Mouse (Mus musculus) left cerebral cortex, postnatal 25 days (tissue): Measurements from ENCODE around the gene Ccnb1. TPM values are rescaled to one million over a fixed set of nuclear protein-coding genes. Genes with fewer than 3 reads are reported as not detected.
"Not testable (repeated sequence)": the region's sequence is repeated elsewhere in the genome, so short reads cannot be mapped to it uniquely, and the experiment has no call there.

ENCODE experiments used
- DNase-seq, 2 experiments: peaks; one replicate each; pipeline ENCODE4 v3.0.0; 2022; ENCODE audit warnings: low spot score in 2 of 2, mixed read lengths in 1 of 2
- intact Hi-C: fragments of 180-260 bp; cut with DNase I; formaldehyde crosslinking; loops from one replicate; pipeline ENCODE4 v1.15.1; 2025
- total RNA-seq, 2 experiments: library from RNA; stranded (reverse); gene quantifications; 2 replicates each; pipeline ENCODE4 v1.2.3; 2021

The Ccnb1 gene
- total RNA-seq, result 1 to 10 TPM; 1.7 to 1.8 TPM

GRCm38 (mm10) chr13:100786414-100786867, at the start of gene Ccnb1:
Gene Ccnb1, minus strand, starts transcription at chr13:100786570.
- intact Hi-C loops, result loop anchor here (5.0 kb wide), 1 partner anchor 46 kb away; the partner anchor contains the start of gene Slc30a5
- peak; percentile 87 to 91 for DNase-seq

- intact Hi-C loops, result loop anchor here (5.0 kb wide), 3 partner anchors 47 to 858 kb away; partner anchors contain the start of genes Ccnb1 and Mrps36
- no peak for DNase-seq
Observed at GRCm38 (mm10) chr13:100834777-100835176, 48.4 kb upstream of the Ccnb1 start.

DNA sequence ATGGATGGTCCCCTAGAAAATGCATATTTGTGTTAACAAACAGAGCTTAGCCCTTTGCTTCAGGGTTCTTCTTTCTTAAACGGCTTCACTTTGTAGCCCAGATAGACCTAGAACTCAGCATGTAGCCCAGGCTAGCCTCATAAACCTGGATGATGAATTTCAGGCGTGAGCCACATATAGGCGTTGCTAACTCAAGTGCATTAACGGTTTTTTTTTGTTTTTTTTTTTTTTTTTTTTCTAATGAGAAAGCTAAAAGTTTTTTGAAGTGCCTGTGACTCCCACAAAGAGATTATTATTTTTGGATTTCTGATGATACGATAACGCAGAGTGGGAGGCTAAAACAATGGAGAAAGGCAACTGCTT, 47.3 kb upstream of the Ccnb1 start:
- intact Hi-C loops, result loop anchor here (5.0 kb wide), 3 partner anchors 46 to 859 kb away; partner anchors contain the start of genes Ccnb1 and Mrps36
- no peak for DNase-seq

- DNase-seq, result peak; percentile 98 to 100
- intact Hi-C loops, result loop anchor here (5.0 kb wide), 3 partner anchors 46 to 859 kb away; partner anchors contain the start of genes Ccnb1 and Mrps36
Observed at GRCm38 (mm10) chr13:100832741-100833639, 46.6 kb upstream of the Ccnb1 start, which contains the start of gene Slc30a5. Gene Slc30a5, minus strand, starts transcription at chr13:100833427.

DNA sequence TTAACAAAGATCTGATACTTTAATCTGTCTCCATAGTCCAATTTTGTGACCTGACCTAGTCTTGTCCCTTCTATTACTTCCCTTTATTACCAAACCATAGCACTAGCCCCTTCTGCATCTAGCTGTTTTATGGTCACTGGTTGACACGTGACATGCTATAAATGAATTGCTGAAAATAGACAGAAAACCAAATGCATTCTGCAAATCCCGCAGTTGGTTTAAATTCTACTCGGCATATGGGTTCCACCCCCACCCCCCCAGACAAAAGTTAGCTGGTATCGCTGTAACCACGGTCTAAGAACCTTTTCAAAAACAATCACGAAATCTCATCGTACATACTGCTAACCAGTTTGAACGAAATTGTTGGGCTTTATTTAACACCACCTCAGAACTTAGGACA, 45.8 kb upstream of the Ccnb1 start:
- intact Hi-C loops, result loop anchor here (5.0 kb wide), 3 partner anchors 45 to 860 kb away; partner anchors contain the start of genes Ccnb1 and Mrps36
- no peak for DNase-seq

GRCm38 (mm10) chr13:100831123-100831522, 44.8 kb upstream of the Ccnb1 start:
- DNase-seq, result no peak
- intact Hi-C loops, result loop anchor here (5.0 kb wide), 3 partner anchors 44 to 861 kb away; partner anchors contain the start of genes Ccnb1 and Mrps36

DNA sequence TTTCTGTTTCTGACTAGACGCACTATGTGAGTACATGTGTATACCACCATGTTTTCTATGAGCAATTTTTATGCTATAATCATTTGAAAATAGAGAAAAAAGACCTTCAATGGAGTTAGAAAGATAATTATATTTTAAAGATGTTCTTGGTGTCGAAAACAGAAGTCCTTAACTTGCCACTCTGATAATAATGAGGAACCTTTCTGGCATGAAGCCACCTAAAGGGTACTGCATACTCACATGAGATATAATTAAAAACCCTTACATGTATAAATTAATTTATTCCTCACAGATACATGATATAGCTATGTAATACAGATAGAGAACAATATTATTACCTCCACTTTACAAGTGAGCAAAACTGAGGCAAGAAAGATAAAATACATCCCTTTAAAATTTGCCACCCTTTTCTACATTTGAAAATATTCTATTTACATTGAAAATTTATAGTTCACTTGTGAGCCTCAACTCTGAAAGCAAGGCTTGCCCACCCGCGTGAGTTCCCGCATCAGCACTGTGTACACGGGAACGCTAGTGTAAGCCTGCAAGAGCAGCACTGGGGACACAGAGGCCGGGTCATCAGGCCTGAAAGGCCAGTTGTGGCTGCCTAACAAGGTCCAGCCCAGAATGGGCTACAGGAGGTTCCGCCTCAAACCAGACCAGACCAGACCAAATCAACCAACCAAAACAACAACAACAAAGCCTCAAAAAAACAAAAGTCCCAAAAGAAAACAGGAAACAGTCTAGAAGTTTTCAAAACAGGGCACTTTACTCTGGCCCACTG, 39.4 kb upstream of the Ccnb1 start:
- no peak for DNase-seq
- intact Hi-C loops, result no loop called here

DNA sequence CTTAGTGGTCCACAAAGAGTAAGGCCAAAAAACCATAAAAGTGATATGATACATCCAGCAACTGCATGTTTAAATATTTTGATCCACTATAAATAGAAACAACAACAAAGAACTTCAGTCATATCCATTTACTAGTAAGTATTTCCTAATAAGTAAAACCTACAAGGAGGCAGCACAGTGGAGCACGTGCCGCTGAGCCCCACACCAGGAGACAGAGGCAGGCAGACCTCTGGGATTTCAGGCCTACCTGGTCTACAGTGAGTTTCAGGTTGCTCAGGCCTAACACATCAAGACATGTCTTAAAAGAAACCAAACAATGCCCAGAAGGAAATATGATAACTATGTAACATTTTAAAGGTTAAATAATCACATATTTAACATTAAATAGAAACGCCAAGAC, 38.5 kb upstream of the Ccnb1 start:
- intact Hi-C loops, result no loop called here
- no peak for DNase-seq

GRCm38 (mm10) chr13:100824306-100824705, 37.9 kb upstream of the Ccnb1 start:
- DNase-seq, result no peak
- intact Hi-C loops, result no loop called here

DNA sequence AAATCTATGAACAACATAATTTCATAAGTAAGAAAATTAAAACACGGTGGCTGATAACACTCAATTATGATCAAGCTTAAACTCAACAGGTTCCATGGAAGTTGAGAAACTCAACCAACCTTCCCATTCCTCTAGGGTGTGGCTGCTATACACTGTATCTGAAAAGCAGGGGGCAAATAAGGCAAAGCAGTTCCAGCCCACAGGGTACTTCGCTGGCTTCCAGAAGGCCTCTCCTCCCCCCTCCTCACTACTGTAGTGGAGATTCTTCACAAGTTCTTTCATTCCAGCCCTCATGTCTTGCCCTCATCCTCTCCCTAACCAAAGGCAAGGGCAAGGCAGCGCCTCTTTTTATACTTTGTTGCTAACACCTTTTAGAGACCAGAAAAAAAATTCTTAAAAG, 37.5 kb upstream of the Ccnb1 start:
- DNase-seq, result no peak
- intact Hi-C loops, result no loop called here

DNA sequence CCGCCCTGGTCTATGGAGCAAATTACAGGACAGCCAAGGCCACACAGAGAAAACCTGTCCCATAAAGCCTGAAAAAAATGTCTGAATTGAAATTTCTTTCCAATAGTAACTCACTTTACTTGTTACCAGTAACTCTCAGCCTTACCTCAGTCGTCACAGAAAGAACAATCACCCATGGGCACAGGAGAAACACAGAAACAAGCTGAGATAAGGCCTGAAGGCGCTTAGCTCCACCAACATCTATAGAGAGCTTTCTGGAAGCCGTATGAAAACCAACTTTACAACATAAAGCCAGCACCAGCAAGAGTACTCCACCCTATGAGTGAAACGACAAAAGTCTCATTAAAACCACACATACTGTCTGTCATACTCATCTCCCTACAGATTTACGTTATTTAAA, 28.1 kb upstream of the Ccnb1 start:
- no peak for DNase-seq
- intact Hi-C loops, result loop anchor here (10.0 kb wide), 1 partner anchor 170 kb away; no protein-coding TSS in a partner anchor

GRCm38 (mm10) chr13:100805776-100806175, 19.4 kb upstream of the Ccnb1 start:
- intact Hi-C loops, result no loop called here
- DNase-seq, result no peak

- DNase-seq, result no peak
- intact Hi-C loops, result no loop called here
Observed at GRCm38 (mm10) chr13:100797171-100797570, 10.8 kb upstream of the Ccnb1 start.

GRCm38 (mm10) chr13:100789083-100789482, 2.7 kb upstream of the Ccnb1 start:
- no peak for DNase-seq
- intact Hi-C loops, result loop anchor here (5.0 kb wide), 1 partner anchor 43 kb away; the partner anchor contains the start of gene Slc30a5

GRCm38 (mm10) chr13:100788057-100788456, 1.7 kb upstream of the Ccnb1 start:
- not testable (repeated sequence) for DNase-seq
- intact Hi-C loops, result loop anchor here (5.0 kb wide), 1 partner anchor 44 kb away; the partner anchor contains the start of gene Slc30a5

DNA sequence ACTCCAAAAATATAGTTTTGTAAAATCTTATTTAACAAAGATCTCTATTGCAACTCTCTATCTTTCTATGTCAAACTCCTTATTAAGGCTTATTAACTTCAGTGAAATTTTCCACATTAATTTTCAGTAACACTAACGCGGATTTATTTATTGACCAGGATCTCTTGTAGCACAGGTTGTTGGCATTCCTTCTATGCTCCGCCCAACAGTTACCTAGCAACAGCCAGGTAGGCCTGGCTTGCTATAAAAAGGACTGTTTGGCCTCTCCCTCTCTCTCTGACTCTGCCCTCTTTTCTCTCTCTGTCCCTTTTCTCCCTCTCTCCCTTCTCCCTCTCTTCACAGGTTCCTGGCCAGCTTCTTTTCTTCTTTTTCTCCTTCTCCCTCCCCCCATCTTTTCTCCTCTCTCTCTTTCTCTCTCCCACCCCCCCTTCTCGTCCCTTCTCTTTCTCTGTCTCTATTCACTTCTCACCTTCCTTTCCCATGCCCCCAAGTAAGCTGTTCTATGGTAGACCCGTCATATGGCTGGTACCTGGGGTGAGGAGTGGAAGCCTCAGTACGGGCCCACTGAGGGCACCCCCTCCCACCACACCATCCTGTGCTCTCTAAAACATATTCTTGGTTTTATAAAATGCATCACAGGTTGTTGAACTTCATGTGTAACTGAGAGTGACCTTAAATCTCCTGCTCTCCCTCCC, 1.1 kb upstream of the Ccnb1 start:
- no peak for DNase-seq
- intact Hi-C loops, result loop anchor here (5.0 kb wide), 1 partner anchor 45 kb away; the partner anchor contains the start of gene Slc30a5

DNA sequence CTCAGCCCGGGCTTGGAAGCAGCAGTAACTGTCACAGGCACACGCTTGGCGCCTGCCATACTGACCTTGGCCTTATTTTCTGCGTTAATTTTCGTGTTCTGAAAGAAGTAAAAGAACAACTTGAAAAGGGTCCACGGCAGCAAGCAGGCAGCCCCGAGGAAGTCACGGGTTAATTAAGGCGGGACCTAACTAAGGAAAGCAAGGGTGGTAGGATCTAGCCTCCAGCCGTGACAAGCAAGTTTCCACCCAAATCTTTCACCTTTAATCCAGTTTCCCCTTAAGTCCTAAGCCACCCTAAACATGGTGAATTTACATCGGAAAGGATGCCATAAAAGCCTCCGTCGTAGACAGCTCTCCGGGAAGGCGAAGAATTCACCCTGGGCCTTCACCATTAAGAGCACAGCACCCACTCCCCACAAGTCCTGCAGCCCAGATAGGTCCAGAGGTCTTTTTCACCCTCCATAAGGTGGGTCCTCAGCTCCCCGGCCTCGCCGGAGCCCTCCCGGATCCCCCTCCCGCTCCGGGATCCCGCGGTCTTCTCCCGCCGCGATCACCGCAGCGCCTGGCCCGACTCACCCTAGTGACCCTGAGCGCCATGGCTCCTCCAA, 460 bp downstream of the Ccnb1 start:
- DNase-seq, result no peak
- intact Hi-C loops, result loop anchor here (5.0 kb wide), 1 partner anchor 46 kb away; the partner anchor contains the start of gene Slc30a5

DNA sequence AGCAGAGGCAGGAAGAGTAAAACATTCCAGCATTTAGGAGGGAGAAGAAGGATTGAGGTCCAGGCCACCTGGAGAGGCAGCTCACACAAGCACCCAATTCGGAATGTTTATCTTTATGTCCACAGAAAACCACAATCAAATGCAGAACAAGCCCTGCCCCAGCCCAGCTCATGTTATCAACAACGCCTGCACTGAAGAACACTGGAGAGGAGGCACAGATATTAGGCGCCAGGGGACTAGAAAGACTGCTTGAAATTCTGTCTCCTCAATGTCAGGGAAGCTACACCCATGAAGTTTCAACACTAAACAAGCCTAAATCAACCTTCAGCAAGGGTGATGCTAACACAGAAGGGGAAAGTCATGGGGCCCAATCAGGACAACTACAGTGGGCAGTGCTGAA, 8.9 kb downstream of the Ccnb1 start:
- no peak for DNase-seq
- intact Hi-C loops, result no loop called here

DNA sequence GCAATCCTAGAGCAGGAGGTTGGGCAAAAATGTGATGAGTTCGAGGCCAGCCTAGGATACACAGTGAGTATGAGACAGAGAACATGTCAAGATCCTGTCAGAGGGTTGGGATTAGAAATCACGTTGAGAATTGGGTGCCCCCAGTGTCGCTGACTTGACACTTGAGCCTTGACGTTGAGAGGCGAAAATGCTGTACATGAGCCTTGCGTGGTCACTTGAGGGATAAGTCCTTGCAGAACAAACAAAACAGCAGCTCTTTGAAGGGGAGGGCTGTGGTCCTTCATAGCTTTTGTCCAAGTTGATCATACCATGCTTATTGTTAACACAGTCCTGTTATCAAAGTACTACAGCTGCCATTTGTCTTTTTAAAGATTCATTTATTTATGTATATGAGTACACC, 9.7 kb downstream of the Ccnb1 start:
- no peak for DNase-seq
- intact Hi-C loops, result no loop called here
